Mouse (Mus musculus): ENCODE results near the gene Rabggta. TPM values are rescaled to one million over a fixed set of nuclear protein-coding genes. Genes with fewer than 3 reads are reported as not detected.

The Rabggta gene
- total RNA-seq, 1 experiment from 2014 or later: 17.2 TPM

- ATAC-seq (replicated peaks in 1 of 2; ENCODE audit: insufficient read depth in 1 of 2, low FRiP score in 2 of 2, low TSS enrichment in 1 of 2, low read depth in 1 of 2, poor library complexity in 2 of 2, severe bottlenecking in 2 of 2): no peak
Observed at GRCm38 (mm10) chr14:55713729-55714122, 8.3 kb downstream of the Rabggta start, which contains the start of gene Tgm1. Tgm1 (minus strand) TSS chr14:55713926.

- ATAC-seq (replicated peaks in 1 of 2; ENCODE audit: insufficient read depth in 1 of 2, low FRiP score in 2 of 2, low TSS enrichment in 1 of 2, low read depth in 1 of 2, poor library complexity in 2 of 2, severe bottlenecking in 2 of 2): peak; percentile 73 to 80
Observed at GRCm38 (mm10) chr14:55713007-55713728, 8.9 kb downstream of the Rabggta start.

- ATAC-seq (replicated peaks in 1 of 2; ENCODE audit: insufficient read depth in 1 of 2, low FRiP score in 2 of 2, low TSS enrichment in 1 of 2, low read depth in 1 of 2, poor library complexity in 2 of 2, severe bottlenecking in 2 of 2): no peak
Observed at GRCm38 (mm10) chr14:55711786-55712185, 10.3 kb downstream of the Rabggta start.

- ATAC-seq (replicated peaks in 1 of 2; ENCODE audit: insufficient read depth in 1 of 2, low FRiP score in 2 of 2, low TSS enrichment in 1 of 2, low read depth in 1 of 2, poor library complexity in 2 of 2, severe bottlenecking in 2 of 2): no peak
Observed at GRCm38 (mm10) chr14:55709509-55709908, 12.6 kb downstream of the Rabggta start.

GRCm38 (mm10) chr14:55707397-55707796 lies 14.7 kb downstream of the Rabggta start:
- ATAC-seq (replicated peaks in 1 of 2; ENCODE audit: insufficient read depth in 1 of 2, low FRiP score in 2 of 2, low TSS enrichment in 1 of 2, low read depth in 1 of 2, poor library complexity in 2 of 2, severe bottlenecking in 2 of 2): no peak

- ATAC-seq (replicated peaks in 1 of 2; ENCODE audit: insufficient read depth in 1 of 2, low FRiP score in 2 of 2, low TSS enrichment in 1 of 2, low read depth in 1 of 2, poor library complexity in 2 of 2, severe bottlenecking in 2 of 2): no peak
Observed at GRCm38 (mm10) chr14:55706051-55706600, 15.9 kb downstream of the Rabggta start.

- no peak for ATAC-seq (replicated peaks in 1 of 2; ENCODE audit: insufficient read depth in 1 of 2, low FRiP score in 2 of 2, low TSS enrichment in 1 of 2, low read depth in 1 of 2, poor library complexity in 2 of 2, severe bottlenecking in 2 of 2)
Observed at GRCm38 (mm10) chr14:55702761-55703160, 19.3 kb downstream of the Rabggta start.

GRCm38 (mm10) chr14:55701131-55701530 lies 20.9 kb downstream of the Rabggta start:
- no peak for ATAC-seq (replicated peaks in 1 of 2; ENCODE audit: insufficient read depth in 1 of 2, low FRiP score in 2 of 2, low TSS enrichment in 1 of 2, low read depth in 1 of 2, poor library complexity in 2 of 2, severe bottlenecking in 2 of 2)

- no peak for ATAC-seq (replicated peaks in 1 of 2; ENCODE audit: insufficient read depth in 1 of 2, low FRiP score in 2 of 2, low TSS enrichment in 1 of 2, low read depth in 1 of 2, poor library complexity in 2 of 2, severe bottlenecking in 2 of 2)
Observed at GRCm38 (mm10) chr14:55697226-55697625, 24.8 kb downstream of the Rabggta start.

GRCm38 (mm10) chr14:55689433-55689832 lies 32.6 kb downstream of the Rabggta start:
- no peak for ATAC-seq (replicated peaks in 1 of 2; ENCODE audit: insufficient read depth in 1 of 2, low FRiP score in 2 of 2, low TSS enrichment in 1 of 2, low read depth in 1 of 2, poor library complexity in 2 of 2, severe bottlenecking in 2 of 2)

GRCm38 (mm10) chr14:55682118-55682493 lies 40.0 kb downstream of the Rabggta start:
- no peak for ATAC-seq (replicated peaks in 1 of 2; ENCODE audit: insufficient read depth in 1 of 2, low FRiP score in 2 of 2, low TSS enrichment in 1 of 2, low read depth in 1 of 2, poor library complexity in 2 of 2, severe bottlenecking in 2 of 2)

- peak; percentile 90 to 94 for ATAC-seq (replicated peaks in 1 of 2; ENCODE audit: insufficient read depth in 1 of 2, low FRiP score in 2 of 2, low TSS enrichment in 1 of 2, low read depth in 1 of 2, poor library complexity in 2 of 2, severe bottlenecking in 2 of 2)
Observed at GRCm38 (mm10) chr14:55681160-55682117, 40.6 kb downstream of the Rabggta start, which contains the start of gene Tinf2. Tinf2 (minus strand) TSS chr14:55681820.

GRCm38 (mm10) chr14:55677615-55678014 lies 44.4 kb downstream of the Rabggta start:
- no peak for ATAC-seq (replicated peaks in 1 of 2; ENCODE audit: insufficient read depth in 1 of 2, low FRiP score in 2 of 2, low TSS enrichment in 1 of 2, low read depth in 1 of 2, poor library complexity in 2 of 2, severe bottlenecking in 2 of 2)

GRCm38 (mm10) chr14:55672741-55673060 lies 49.4 kb downstream of the Rabggta start:
- no peak for ATAC-seq (replicated peaks in 1 of 2; ENCODE audit: insufficient read depth in 1 of 2, low FRiP score in 2 of 2, low TSS enrichment in 1 of 2, low read depth in 1 of 2, poor library complexity in 2 of 2, severe bottlenecking in 2 of 2)

- peak; percentile 99 for ATAC-seq (replicated peaks in 1 of 2; ENCODE audit: insufficient read depth in 1 of 2, low FRiP score in 2 of 2, low TSS enrichment in 1 of 2, low read depth in 1 of 2, poor library complexity in 2 of 2, severe bottlenecking in 2 of 2)
Observed at GRCm38 (mm10) chr14:55671833-55672740, 50.0 kb downstream of the Rabggta start, which contains the start of the genes Gmpr2 and Nedd8. Gmpr2 (plus strand) TSS chr14:55671941. Nedd8 (minus strand) TSS chr14:55672124.

GRCm38 (mm10) chr14:55671486-55671832 lies 50.6 kb downstream of the Rabggta start:
- peak in 1 of 2 experiments; percentile 19; a peak in 1 of 4 replicates for ATAC-seq (replicated peaks in 1 of 2; ENCODE audit: insufficient read depth in 1 of 2, low FRiP score in 2 of 2, low TSS enrichment in 1 of 2, low read depth in 1 of 2, poor library complexity in 2 of 2, severe bottlenecking in 2 of 2)
